Mouse (Mus musculus): ENCODE results near the gene Ncor1. TPM values are rescaled to one million over a fixed set of nuclear protein-coding genes. Genes with fewer than 3 reads are reported as not detected.
"Not testable (repeated sequence)": the region's sequence is repeated elsewhere in the genome, so short reads cannot be mapped to it uniquely, and the experiment has no call there.

Ncor1 gene
- total RNA-seq, 2 experiments from 2014 or later: 267 to 299 TPM

DNA sequence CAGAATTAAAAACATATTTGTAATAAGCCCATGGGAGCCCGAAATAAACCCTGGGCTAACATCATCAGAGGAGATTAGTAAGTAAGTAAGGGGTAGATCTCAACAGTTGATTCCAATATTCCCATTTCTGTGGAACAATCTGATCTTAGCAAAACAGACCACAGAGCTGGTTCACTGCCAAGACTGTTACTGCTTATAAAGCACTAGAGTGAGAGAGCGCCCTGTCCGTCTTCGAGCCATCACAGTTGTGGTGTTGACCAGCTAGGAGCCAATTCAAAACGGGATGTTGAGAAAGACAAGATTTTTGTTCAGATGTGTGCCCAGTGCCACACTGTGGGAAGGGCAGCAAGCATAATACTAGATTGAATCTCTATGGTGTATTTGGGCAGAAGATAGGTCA, 127.2 kb downstream of the Ncor1 start:
- intact Hi-C loops (cut with DNase I): no loop called here
- Histone ChIP-seq H3K27ac (no peak overlapping the region), H3K4me3 (no peak overlapping the region)
- no peak for TF ChIP-seq CTCF (IDR thresholded peaks at IDR 0.05)
- no peak for DNase-seq (ENCODE audit: extremely low spot score in 1 of 2, low spot score in 2 of 2)

- Histone ChIP-seq H3K4me3 (no peak overlapping the region), H3K27ac (no peak overlapping the region)
- intact Hi-C loops (cut with DNase I): no loop called here
- TF ChIP-seq CTCF (IDR thresholded peaks at IDR 0.05): no peak
- DNase-seq (ENCODE audit: extremely low spot score in 1 of 2, low spot score in 2 of 2): no peak
Measured at GRCm38 (mm10) chr11:62323659-62324058, 134.7 kb downstream of the Ncor1 start.

DNA sequence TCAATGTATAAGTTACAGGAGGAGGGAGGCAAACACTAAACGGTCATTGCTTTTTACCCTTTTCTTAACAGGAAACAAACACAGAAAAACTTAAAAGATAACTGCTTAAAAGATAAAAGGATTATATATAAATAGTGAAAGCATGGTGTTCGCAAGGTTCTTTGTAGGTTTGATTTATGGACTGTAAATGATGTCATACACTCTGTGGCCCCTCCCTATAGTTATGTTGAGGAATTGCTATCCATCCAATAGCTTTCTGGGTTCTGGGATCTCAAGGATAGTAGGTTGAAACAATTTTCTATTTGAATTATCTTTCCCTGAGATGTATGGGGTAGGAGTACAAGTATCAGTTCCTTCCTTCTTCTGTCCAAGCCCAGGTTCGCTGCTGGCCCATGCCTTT, 138.2 kb downstream of the Ncor1 start:
- no peak for DNase-seq (ENCODE audit: extremely low spot score in 1 of 2, low spot score in 2 of 2)
- TF ChIP-seq CTCF (IDR thresholded peaks at IDR 0.05): no peak
- intact Hi-C loops (cut with DNase I): no loop called here

DNA sequence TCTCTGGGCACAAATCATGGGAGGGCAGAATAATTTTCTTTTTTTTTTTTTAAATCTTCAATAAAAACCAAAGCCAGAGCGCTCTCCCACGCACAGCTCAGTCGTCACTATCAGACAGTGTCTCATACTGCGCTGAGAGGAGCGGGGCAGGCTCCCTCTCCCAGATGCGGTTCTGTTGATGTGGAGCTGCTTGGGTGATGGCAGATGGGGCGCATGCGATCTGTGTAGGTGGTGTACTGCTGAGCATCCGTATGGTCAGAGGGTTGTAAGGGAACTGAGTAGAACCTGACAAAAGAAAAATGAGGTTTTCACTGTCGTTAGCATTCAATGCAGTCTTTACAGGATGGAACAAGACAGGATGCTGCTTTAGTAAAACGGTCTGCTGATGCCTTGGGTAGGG, 140.6 kb downstream of the Ncor1 start:
- Histone ChIP-seq H3K4me3 (no peak overlapping the region), H3K27ac (peak overlapping the region; percentile 60)
- TF ChIP-seq CTCF (IDR thresholded peaks at IDR 0.05): no peak
- DNase-seq (ENCODE audit: extremely low spot score in 1 of 2, low spot score in 2 of 2): peak; percentile 67 to 68
- intact Hi-C loops (cut with DNase I): no loop called here

More for the DNA sequence above, 138.2 kb downstream of the Ncor1 start:
- no peak overlapping the region for H3K4me3 ChIP-seq
- no peak overlapping the region for H3K27ac ChIP-seq

DNA sequence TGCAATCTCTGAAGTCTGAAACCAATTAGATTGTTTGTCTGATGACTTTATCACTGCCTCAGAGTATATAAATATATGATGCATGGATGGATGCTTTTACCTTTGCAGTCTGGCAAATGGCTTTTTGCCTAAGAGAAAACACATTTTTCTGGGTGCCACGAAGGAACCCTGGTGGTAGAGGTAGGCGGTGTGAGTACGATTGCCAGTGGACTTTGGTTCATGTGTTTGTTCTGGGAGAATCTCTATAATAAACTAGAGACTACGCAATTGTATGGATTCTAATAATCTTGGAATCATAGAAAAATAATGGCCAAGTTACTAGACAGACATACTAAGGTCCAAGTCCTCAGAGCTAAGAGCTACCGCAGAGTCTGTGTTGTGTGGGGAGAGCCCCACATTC, 143.4 kb downstream of the Ncor1 start:
- no peak for TF ChIP-seq CTCF (IDR thresholded peaks at IDR 0.05)
- no peak overlapping the region for H3K27ac ChIP-seq
- no peak overlapping the region for H3K4me3 ChIP-seq
- intact Hi-C loops (cut with DNase I): no loop called here
- no peak for DNase-seq (ENCODE audit: extremely low spot score in 1 of 2, low spot score in 2 of 2)

DNA sequence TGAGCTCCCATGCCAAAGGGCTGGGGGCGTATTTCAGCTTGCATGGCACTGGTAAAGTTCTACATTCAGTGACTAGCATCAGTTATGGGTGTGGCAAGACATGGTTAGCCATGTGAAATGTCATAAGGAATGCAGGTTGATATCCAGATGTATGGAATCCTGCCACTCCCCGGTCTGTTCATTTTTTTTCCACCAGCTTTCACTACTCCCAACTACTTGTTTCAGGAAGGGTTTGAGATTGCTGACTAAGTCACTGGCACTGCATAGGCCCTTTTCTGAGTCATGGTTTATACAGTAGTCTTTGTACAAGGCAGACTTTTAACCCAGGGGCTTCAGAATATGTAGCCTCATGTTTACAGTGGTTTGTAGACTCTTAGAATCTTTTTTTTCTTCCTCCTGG, 149.0 kb downstream of the Ncor1 start:
- DNase-seq (ENCODE audit: extremely low spot score in 1 of 2, low spot score in 2 of 2): no peak
- H3K27ac ChIP-seq: no peak overlapping the region
- no peak for TF ChIP-seq CTCF (IDR thresholded peaks at IDR 0.05)
- H3K4me3 ChIP-seq: no peak overlapping the region
- intact Hi-C loops (cut with DNase I): no loop called here

DNA sequence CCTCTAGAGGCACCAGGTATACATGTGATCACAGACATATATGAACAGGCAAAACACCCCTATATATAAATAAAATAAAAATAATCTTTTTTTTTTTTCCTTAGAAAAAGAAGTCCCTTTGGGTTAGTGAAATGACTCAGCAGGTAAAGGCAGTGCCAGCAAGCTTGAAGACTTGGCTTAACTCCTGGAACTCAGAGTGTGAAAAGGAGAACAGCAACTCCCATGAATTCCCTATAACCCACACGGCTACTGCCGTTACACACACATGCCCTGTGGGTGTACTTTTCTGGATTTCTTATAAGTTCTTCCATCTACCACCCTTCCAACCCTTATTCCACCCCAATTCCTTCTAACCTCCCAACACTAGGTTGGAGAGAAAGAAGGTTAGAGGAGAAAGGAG, 152.5 kb downstream of the Ncor1 start:
- DNase-seq (ENCODE audit: extremely low spot score in 1 of 2, low spot score in 2 of 2): no peak
- H3K4me3 ChIP-seq: no peak overlapping the region
- TF ChIP-seq CTCF (IDR thresholded peaks at IDR 0.05): no peak
- peak overlapping the region; percentile 63; the same call in 1 of the 2 replicates for H3K27ac ChIP-seq
- intact Hi-C loops (cut with DNase I): no loop called here

GRCm38 (mm10) chr11:62298883-62299282, 159.5 kb downstream of the Ncor1 start:
- Histone ChIP-seq H3K27ac (no peak overlapping the region), H3K4me3 (no peak overlapping the region)
- intact Hi-C loops (cut with DNase I): no loop called here
- no peak for DNase-seq (ENCODE audit: extremely low spot score in 1 of 2, low spot score in 2 of 2)
- TF ChIP-seq CTCF (IDR thresholded peaks at IDR 0.05): no peak

- intact Hi-C loops (cut with DNase I): no loop called here
- no peak overlapping the region for H3K4me3 ChIP-seq
- DNase-seq (ENCODE audit: extremely low spot score in 1 of 2, low spot score in 2 of 2): no peak
- TF ChIP-seq CTCF (IDR thresholded peaks at IDR 0.05): no peak
- H3K27ac ChIP-seq: no peak overlapping the region
Measured at GRCm38 (mm10) chr11:62294121-62294520, 164.2 kb downstream of the Ncor1 start.

GRCm38 (mm10) chr11:62287700-62288099, 170.6 kb downstream of the Ncor1 start:
- DNase-seq (ENCODE audit: extremely low spot score in 1 of 2, low spot score in 2 of 2): no peak
- Histone ChIP-seq H3K4me3 (no peak overlapping the region), H3K27ac (no peak overlapping the region)
- TF ChIP-seq CTCF (IDR thresholded peaks at IDR 0.05): no peak
- intact Hi-C loops (cut with DNase I): no loop called here

- no peak for DNase-seq (ENCODE audit: extremely low spot score in 1 of 2, low spot score in 2 of 2)
- no peak for TF ChIP-seq CTCF (IDR thresholded peaks at IDR 0.05)
- no peak overlapping the region for H3K4me3 ChIP-seq
- H3K27ac ChIP-seq: no peak overlapping the region
- intact Hi-C loops (cut with DNase I): no loop called here
Measured at GRCm38 (mm10) chr11:62285020-62285419, 173.3 kb downstream of the Ncor1 start.

- H3K4me3 ChIP-seq; DNase-seq (ENCODE audit: extremely low spot score in 1 of 2, low spot score in 2 of 2); H3K27ac ChIP-seq: not testable (repeated sequence)
- intact Hi-C loops (cut with DNase I): loop anchor here (5.0 kb wide), 1 partner anchor 352 kb away; the partner anchor contains the start of gene Akap10
Measured at GRCm38 (mm10) chr11:62284020-62284419, 174.3 kb downstream of the Ncor1 start.

DNA sequence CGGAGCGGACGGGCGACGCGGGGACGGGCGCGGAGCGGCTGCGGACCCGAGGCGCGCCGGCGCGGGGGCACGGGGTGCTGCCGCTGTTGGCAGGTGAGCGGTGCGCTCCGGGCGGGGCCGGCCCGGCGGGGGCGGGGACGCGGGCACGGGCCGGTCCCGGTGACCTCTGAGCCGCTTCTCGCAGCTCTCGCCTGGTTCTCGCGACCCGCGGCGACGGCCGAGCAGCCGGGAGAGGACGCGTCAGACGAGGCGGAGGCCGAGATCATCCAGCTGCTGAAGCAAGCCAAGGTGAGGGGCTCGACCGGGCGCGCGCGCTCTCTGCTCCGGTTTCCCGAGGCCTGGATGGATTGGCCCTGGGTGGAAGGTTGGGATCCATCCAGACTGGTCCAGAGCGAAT, 176.7 kb downstream of the Ncor1 start:
- DNase-seq (ENCODE audit: extremely low spot score in 1 of 2, low spot score in 2 of 2): no peak
- TF ChIP-seq CTCF (IDR thresholded peaks at IDR 0.05): no peak
- intact Hi-C loops (cut with DNase I): loop anchor here (1.0 to 5.0 kb wide), 2 partner anchors 331 to 349 kb away; partner anchors contain the start of gene Akap10

More for the DNA sequence above, 176.7 kb downstream of the Ncor1 start:
- H3K27ac ChIP-seq: peak overlapping the region; percentile 89
- peak overlapping the region; percentile 77 for H3K4me3 ChIP-seq
